Mouse (Mus musculus) inflammation-experienced regulatory T-cells, adult 16 weeks (primary cell): Measurements from ENCODE around the gene Srsf6. TPM values are rescaled to one million over a fixed set of nuclear protein-coding genes. Genes with fewer than 3 reads are reported as not detected.

Experiments used
- polyA plus RNA-seq: library from polyadenylated mRNA; unstranded; fragments of 100-300 nt; shearing (Covaris generic); gene quantifications from one replicate; pipeline ENCODE4 v1.2.1, GENCODE M21; 2017

The Srsf6 gene
- polyA plus RNA-seq: 55.1 TPM

GRCm38 (mm10) chr2:162931123-162931673 is at the start of gene Srsf6:
TSS of gene Srsf6 (plus strand) at chr2:162931528.

GRCm38 (mm10) chr2:162943148-162943846 is 12.0 kb downstream of the Srsf6 start, which contains the start of gene L3mbtl1:
TSS of gene L3mbtl1 (plus strand) at chr2:162943472.

Other genes with a start within 250 kb of the Srsf6 start
- 0.07 TPM for gene L3mbtl1, start 11.9 kb downstream of the Srsf6 start, polyA plus RNA-seq
- gene Sgk2, start 55.8 kb downstream of the Srsf6 start, polyA plus RNA-seq: not detected
- 64.4 TPM for gene Ift52, start 85.8 kb downstream of the Srsf6 start, polyA plus RNA-seq
- gene Mybl2, start 123.2 kb downstream of the Srsf6 start, polyA plus RNA-seq: 6.2 TPM
- gene Gtsf1l, start 156.3 kb downstream of the Srsf6 start, polyA plus RNA-seq: not detected